Mouse (Mus musculus) lung, postnatal 4 days (tissue): ENCODE results near the gene Tars2.
"Not testable (repeated sequence)": the region's sequence is repeated elsewhere in the genome, so short reads cannot be mapped to it uniquely, and the experiment has no call there.

Experiments used
- DNase-seq, 2 experiments: peaks; one replicate each; pipeline ENCODE4 v3.0.0; 2021

The Tars2 gene

DNA sequence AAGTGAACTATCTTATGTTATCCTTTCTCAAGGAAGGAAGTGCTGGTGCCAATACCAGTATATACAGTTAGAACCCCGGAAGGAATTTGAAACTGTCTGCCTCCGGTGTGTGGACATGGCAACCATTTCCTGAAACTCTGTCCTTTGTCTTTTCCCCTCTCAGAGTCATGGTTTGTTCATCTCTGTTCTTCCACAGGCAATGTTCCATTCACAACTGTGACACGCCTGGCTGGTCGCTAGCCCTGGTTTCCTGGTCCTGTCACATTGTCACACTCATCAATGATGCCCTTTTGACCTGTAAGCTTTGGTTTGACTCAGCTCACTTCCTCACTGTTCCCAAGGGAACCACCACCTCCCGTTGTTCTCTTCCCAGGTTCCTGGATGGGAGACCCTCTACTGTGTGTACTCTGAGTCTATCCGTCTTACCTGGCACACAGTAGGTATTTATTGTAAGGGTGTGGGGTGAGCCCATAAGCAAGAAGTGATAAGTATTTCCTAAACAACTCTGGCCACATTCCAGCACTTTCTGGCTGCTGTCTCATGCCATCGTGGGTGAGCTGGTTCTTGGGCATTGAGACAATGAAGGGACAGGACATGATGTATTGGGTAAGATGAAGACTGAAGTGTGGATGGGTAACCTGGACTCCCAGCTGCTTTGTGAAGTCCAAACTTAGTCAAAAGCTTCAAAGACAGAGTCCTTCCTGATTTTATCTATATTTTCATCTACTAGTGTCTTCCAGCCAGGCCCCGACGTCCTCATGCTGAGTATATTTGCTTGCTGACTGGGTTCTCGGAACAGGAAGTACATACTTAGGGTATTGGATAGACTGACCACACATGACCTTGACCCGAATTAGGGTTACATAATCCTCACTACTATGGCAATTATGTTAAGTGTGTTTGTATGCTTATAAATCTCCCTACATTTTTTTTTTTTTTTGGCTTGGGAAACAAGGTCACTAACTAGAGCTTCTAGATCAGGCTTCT, 65.9 kb downstream of the Tars2 start:
- peak; percentile 61 to 65 for DNase-seq

DNA sequence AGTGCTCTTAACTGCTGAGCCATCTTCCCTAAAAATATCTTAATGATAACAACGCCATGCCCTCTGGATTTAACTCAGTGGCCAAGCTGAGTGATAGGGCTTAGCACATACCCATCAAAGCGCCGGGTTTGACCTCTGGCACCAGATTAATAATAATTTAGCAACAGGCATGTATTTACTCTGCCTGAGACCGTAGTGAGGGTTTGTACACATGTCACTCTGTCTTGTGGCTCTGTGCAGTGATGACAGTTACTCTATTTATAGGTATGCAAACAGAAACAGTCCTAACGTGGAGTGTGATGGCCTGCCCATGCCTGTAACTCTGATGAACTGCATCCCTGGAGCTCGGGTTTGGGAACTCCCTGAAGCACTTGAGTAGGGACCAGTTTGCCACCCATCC, 67.3 kb downstream of the Tars2 start:
- DNase-seq: no peak

DNA sequence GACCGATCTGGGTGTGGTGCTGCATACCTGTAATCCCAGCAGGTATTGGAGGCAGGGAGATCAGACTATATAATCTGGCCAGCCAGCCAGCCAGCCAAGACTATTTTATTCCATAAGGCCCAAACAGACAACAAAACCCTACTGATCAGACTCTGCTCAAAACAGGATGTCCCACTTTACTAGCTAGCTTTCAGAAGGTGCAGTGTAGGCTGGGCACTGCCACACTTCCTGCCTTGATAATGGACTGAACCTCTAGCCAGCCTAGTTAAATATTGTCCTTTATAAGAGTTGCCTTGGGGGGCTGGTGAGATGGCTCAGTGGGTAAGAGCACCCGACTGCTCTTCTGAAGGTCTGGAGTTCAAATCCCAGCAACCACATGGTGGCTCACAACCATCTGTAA, 69.5 kb downstream of the Tars2 start:
- DNase-seq: not testable (repeated sequence)
